Mouse (Mus musculus) layer of hippocampus, adult 9-10 months (tissue): ENCODE results near the gene Hist1h4a.
A peak's percentile ranks its signal among the peaks of the same experiment; 100 is the strongest.
"Not testable (repeated sequence)": the region's sequence is repeated elsewhere in the genome, so short reads cannot be mapped to it uniquely, and the experiment has no call there.

Experiments used
- DNase-seq: peaks from one replicate; pipeline ENCODE4 v3.0.0; 2022; ENCODE audit warnings: low spot score

The Hist1h4a gene

GRCm38 (mm10) chr13:23760972-23761864 lies at the start of gene Hist1h4a:
Gene Hist1h4a (minus strand): TSS chr13:23761230.
- DNase-seq = peak; percentile 95

DNA sequence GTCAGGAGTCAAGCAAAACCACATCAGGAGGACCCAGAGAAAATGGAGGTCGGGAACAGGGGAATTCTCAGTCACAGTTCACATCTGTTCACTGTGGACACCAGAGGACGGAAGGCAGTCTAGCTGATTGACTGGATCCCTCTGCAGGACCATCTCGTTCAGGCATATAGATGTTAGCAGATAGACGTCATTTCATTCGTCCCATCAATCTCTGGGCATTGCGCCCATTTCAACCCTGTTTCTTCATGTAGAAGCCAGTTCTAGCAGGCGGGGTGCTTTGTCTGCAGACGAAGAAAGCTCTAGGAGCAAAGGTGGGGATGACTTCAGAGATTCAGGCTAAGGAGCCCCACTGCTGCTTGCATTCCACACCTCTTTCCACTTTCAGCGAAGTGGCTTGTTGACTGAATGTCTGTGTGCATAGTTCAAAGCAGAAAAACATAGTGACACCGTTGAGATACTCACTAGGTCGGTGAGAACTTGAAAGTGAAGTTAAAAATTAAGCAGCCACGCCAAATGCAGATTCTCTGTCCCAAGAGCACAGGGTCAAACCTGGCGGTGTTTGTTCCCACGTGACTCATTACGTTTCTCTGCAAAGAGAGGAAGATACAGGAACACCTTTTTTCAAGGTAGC lies 45.5 kb upstream of the Hist1h4a start, which contains the start of gene Slc17a2:
TSS of gene Slc17a2 (plus strand) at position 572 of the 631 bp plus-strand sequence.
- no peak for DNase-seq

DNA sequence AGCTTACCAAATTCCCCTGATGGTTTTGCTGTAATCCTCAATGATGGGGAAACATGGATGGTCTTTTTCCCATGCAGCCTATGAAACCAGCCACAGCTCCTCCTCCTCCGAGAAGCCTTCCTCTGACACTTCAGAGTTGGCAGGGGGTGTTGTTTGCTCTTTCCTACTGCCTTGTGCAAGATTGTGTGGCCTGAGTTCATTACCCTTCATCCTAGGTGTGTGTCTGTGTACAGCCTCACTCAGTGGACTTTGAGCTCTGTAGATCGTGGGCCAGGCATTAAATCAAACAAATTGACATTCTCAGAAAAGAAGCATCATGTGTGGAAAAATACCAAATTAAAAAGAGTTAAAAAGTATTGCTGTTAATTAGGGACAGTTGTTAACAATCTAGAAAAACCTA lies 43.5 kb upstream of the Hist1h4a start:
- no peak for DNase-seq

DNA sequence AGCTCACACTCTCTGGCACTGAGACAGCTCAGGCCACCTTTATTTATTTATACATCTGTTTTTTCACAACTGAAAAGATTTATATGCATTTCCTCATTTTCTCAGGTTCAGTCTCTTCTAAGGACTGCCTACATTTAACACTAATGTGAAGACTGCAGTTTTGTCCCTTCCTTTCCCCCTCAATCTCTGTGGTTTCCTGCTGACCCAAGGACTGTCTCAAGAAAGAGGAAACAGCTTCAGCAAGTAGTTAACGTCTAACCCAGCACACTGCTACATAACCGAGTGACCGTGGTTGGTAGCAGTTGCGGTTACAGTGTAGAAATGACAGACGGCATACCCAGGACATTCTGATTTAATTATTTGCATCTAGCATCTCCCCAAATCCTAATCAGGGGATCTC lies 38.4 kb upstream of the Hist1h4a start:
- DNase-seq = no peak

DNA sequence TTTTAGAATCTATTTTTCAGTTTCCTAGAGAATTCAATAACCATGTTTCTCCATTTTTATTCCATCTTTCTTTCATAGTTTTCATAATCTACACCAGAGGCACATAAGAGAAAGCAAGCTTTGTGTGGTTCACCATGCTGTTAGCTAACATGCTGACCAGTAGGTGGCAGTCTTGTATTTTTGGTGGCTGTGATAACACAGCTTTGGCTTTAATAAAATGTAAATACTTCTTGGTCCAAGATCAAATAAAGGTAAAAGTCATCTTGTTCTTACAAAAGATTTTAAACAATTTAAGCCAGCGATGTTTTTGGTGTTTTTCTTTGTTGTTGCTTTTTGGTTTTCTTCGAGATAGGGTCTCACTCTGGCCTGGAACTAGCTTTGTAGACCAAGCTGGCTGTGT lies 31.5 kb upstream of the Hist1h4a start:
- DNase-seq = peak; percentile 18

GRCm38 (mm10) chr13:23779025-23779424 lies 18.0 kb upstream of the Hist1h4a start:
- DNase-seq = no peak

DNA sequence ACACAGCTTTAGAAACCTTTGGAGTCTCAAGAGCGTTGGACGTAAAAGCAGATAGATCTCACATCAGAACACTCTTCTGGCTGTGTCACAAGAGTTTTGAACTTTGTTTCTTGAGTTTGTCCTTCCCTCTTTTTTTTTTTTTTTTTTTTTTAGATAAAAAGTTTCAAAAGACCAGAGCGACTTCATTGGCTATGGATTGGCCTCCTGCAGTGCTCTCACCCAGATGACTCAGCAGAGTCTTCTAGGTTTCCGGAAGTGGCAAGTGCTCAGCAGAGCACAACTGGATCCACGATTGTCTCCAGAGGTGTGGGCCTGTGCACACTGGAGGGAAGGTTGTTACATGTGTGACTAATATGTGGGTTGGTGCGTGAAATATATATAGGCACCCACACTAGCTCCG lies 17.3 kb upstream of the Hist1h4a start:
- no peak for DNase-seq

DNA sequence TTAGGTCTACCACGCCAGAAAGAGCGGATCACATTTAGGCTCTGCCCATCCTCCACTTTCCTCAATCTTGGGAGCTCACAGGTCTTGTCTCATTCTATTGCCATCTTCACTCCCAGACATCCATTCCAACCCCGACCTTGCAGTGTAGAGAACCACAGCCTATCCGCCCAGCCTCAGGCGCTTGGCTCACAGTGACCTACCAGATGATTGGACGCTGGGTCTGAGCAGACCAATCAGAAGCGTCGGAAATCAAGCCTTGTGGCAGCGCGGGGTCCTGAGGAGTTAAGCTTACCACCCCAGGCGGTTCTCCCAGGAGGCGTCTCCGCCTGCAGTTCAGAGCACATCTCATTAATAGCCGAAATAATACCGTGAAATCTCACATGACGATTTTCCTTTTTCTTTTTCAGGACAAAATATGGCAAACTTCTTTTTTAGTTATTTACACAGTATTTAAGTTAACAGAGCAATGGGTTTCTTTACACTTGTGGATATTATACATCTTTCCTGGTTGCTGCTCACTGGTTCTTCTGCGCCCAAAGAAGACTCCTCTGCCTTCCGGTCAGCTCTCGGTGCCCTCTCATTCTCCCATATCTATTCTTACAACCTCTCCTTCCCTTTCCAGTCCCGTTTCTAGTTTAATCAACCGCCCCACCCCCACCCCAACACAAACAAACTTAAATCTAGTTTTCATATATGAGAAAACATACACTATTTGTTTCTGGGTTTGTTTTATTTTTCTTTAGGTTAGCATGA lies 11.7 kb upstream of the Hist1h4a start:
- no peak for DNase-seq

- not testable (repeated sequence) for DNase-seq
These were observed 8.6 kb upstream of the Hist1h4a start, which contains the start of gene Trim38 for GRCm38 (mm10) chr13:23769613-23770012. Gene Trim38 (plus strand): TSS chr13:23769913.

- DNase-seq = no peak
These were observed 7.9 kb upstream of the Hist1h4a start for GRCm38 (mm10) chr13:23768834-23769397.

DNA sequence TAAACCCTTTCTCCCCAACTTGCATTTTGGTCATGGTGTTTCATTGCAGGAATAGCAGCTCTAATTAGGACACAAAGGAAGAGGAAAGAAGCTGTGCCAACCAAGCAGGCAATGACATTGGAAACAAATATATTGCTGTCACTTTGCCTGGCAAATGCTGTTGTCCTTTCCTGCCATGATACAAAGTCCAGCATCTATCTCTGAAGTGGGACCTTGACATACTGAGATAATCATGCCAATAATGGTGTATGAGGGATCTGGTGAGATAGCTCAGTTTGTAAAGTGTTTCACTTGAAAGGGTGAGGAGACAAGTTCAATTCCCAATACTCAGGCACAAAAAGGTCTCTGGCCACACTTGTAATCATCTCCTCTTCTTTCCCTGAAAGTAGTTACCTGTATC lies 5.7 kb upstream of the Hist1h4a start:
- no peak for DNase-seq

DNA sequence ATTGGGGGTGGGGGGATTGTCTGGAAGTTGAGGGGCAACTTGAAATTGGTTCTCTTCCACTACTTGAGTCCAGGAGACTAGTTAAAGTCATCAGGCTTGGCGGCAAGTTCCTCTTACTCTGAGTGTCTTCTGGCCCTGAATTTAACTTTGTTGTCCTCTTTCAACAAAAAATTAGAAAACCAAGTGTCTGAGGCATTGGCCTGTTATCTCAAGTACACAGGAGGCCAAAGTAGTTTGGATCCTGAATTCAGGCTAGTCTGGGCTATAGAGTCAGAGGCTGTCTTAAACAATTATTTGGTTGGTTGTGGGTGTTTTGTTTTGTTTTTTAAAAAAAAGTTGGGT lies 4.1 kb upstream of the Hist1h4a start:
- no peak for DNase-seq

- no peak for DNase-seq
These were observed 3.5 kb upstream of the Hist1h4a start for GRCm38 (mm10) chr13:23764324-23765171.

GRCm38 (mm10) chr13:23763586-23764323 lies 2.7 kb upstream of the Hist1h4a start, which contains the start of gene Hist1h1a:
Gene Hist1h1a (plus strand): TSS chr13:23763666.
- DNase-seq = peak; percentile 82

- DNase-seq = no peak
These were observed 2.2 kb upstream of the Hist1h4a start for GRCm38 (mm10) chr13:23763242-23763585.

- peak; percentile 91 for DNase-seq
These were observed 1.1 kb upstream of the Hist1h4a start, which contains the start of gene Hist1h3a for GRCm38 (mm10) chr13:23761871-23762821. Gene Hist1h3a (minus strand): TSS chr13:23762386.

- no peak for DNase-seq
These were observed 624 bp downstream of the Hist1h4a start for GRCm38 (mm10) chr13:23760240-23760971.

- no peak for DNase-seq
These were observed 1.2 kb downstream of the Hist1h4a start for GRCm38 (mm10) chr13:23759916-23760239.

- no peak for DNase-seq
These were observed 1.7 kb downstream of the Hist1h4a start for GRCm38 (mm10) chr13:23759251-23759771.
